Mouse (Mus musculus) E14TG2a.4 (cell line): ENCODE results near the gene Afmid.

Experiments used
- CTCF ChIP-seq: conservative IDR thresholded peaks from 2 replicates; pipeline ENCODE4 v1.5.1; 2014; ENCODE audit warnings: low read length
- POU5F1 ChIP-seq: IDR thresholded peaks from 2 replicates; pipeline ENCODE4 v1.6.1; 2014; ENCODE audit warnings: low read length, borderline replicate concordance

- no peak for TF ChIP-seq POU5F1
- peak; percentile 71 for TF ChIP-seq CTCF
Measured at GRCm38 (mm10) chr11:117832086-117832969, 6.6 kb downstream of the Afmid start.
